Mouse (Mus musculus): Measurements from ENCODE around the gene Fgfr2. TPM values are rescaled to one million over a fixed set of nuclear protein-coding genes. Genes with fewer than 3 reads are reported as not detected.

The Fgfr2 gene
- polyA plus RNA-seq, 1 experiment: 0.17 TPM

- Histone ChIP-seq H3K79me2 (ENCODE audit: control insufficient read depth, insufficient read depth) (no peaks in the 10 kb centered on the region), H3K36me3 (ENCODE audit: control insufficient read depth, insufficient read depth) (no peaks in the 10 kb centered on the region), H3K4me3 (no peak overlapping the region), H3K27me3 (ENCODE audit: control insufficient read depth, insufficient read depth, insufficient read length) (peaks cover 42% of the 10 kb centered on the region), H3ac (ENCODE audit: control insufficient read depth, insufficient read length) (no peak overlapping the region), H3K4me2 (ENCODE audit: low read depth) (no peak overlapping the region)
- TF ChIP-seq TCF12 (IDR thresholded peaks at IDR 0.05; ENCODE audit: insufficient read depth, poor library complexity, severe bottlenecking) (no peak), E2F4 (IDR thresholded peaks at IDR 0.05; ENCODE audit: insufficient read depth) (no peak), CEBPB (IDR thresholded peaks at IDR 0.05; ENCODE audit: insufficient read depth, poor library complexity, severe bottlenecking) (no peak), POLR2AphosphoS2 (IDR thresholded peaks at IDR 0.05; ENCODE audit: insufficient read length, low read depth) (no peak), REST (IDR thresholded peaks at IDR 0.05; ENCODE audit: insufficient read depth, insufficient read length) (no peak), TCF3 (IDR thresholded peaks at IDR 0.05; ENCODE audit: insufficient read length, low read depth) (no peak), POLR2A (IDR thresholded peaks at IDR 0.05; ENCODE audit: insufficient read length, low read depth) (no peak), USF1 (IDR thresholded peaks at IDR 0.05; ENCODE audit: low read depth) (no peak), MYOG (IDR thresholded peaks at IDR 0.05; ENCODE audit: control insufficient read depth in 1 of 3, insufficient read depth in 1 of 3, insufficient read length in 2 of 3, low read depth in 2 of 3) (no peak), MAX (IDR thresholded peaks at IDR 0.05; ENCODE audit: low read depth) (no peak), MYOD1 (IDR thresholded peaks at IDR 0.05; ENCODE audit: control insufficient read depth in 1 of 3, insufficient read length in 2 of 3, low read depth in 2 of 3) (no peak), SRF (IDR thresholded peaks at IDR 0.05; ENCODE audit: control insufficient read depth, insufficient read length, low read depth) (no peak)
Measured at GRCm38 (mm10) chr7:131602106-131602505, 1521.0 kb downstream of the Fgfr2 start.

DNA sequence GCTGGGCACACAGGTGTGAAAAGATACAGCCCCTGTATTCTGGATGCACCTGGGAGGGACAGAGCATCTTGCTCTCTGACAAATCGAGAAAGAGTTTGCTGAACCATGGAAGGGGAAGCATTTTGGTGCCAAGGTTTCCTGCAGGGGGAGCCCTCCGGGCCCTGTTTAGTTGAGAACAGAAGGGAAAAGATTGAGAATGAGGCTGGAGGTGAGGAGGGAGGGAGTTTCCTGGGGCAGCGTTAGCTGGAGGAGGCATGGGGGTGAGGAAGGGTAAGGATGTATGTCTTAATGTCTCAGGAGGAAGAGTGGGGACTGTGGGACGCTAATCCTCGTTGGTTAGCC, 1524.7 kb downstream of the Fgfr2 start:
- Histone ChIP-seq H3K4me2 (ENCODE audit: low read depth) (no peak overlapping the region), H3K79me2 (ENCODE audit: control insufficient read depth, insufficient read depth) (no peaks in the 10 kb centered on the region), H3K36me3 (ENCODE audit: control insufficient read depth, insufficient read depth) (no peaks in the 10 kb centered on the region)

DNA sequence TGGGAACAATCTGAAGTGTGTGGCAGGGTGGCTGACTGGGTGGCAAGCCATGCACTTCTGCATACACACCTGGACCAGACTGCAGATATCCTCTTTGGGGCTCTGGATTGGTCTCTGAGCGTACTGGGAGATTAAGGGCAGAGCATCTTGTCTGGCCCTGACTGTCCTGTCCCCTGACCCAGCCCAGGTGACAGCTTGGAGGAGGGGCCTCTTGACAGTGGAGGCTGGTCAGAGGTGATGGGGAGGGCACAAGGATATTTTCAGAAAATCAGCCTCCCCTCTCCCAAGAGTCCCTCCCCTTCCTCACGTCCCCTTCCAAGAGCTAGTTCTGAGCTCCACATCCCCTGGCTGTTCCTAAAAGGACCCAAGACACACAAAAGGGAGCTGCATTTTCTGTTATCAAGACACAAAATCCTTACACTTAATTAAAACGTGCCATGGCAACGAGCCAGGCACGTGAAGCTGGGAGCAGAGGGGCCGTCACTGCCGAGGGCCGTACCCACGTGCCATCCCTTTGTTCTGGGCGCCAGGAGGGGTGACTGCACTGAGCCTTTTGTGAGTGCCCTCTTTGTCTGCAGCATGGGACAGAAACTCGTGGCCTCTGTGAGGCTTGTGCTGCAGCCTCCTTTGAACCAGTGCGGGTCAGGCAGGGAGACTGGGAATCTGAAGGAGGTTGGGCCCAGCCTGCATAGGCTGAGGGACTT, 1525.2 kb downstream of the Fgfr2 start:
- Histone ChIP-seq H3K4me2 (ENCODE audit: low read depth) (no peak overlapping the region), H3K36me3 (ENCODE audit: control insufficient read depth, insufficient read depth) (no peaks in the 10 kb centered on the region), H3K79me2 (ENCODE audit: control insufficient read depth, insufficient read depth) (no peaks in the 10 kb centered on the region), H3K4me3 (no peak overlapping the region), H3K27me3 (ENCODE audit: control insufficient read depth, insufficient read depth, insufficient read length) (peaks cover 34% of the 10 kb centered on the region), H3ac (ENCODE audit: control insufficient read depth, insufficient read length) (no peak overlapping the region)
- TF ChIP-seq POLR2A (IDR thresholded peaks at IDR 0.05; ENCODE audit: insufficient read length, low read depth) (no peak), E2F4 (IDR thresholded peaks at IDR 0.05; ENCODE audit: insufficient read depth) (no peak), POLR2AphosphoS2 (IDR thresholded peaks at IDR 0.05; ENCODE audit: insufficient read length, low read depth) (no peak), MYOD1 (IDR thresholded peaks at IDR 0.05; ENCODE audit: control insufficient read depth in 1 of 3, insufficient read length in 2 of 3, low read depth in 2 of 3) (no peak), CEBPB (IDR thresholded peaks at IDR 0.05; ENCODE audit: insufficient read depth, poor library complexity, severe bottlenecking) (no peak), USF1 (IDR thresholded peaks at IDR 0.05; ENCODE audit: low read depth) (no peak), SRF (IDR thresholded peaks at IDR 0.05; ENCODE audit: control insufficient read depth, insufficient read length, low read depth) (no peak), REST (IDR thresholded peaks at IDR 0.05; ENCODE audit: insufficient read depth, insufficient read length) (no peak)

More for the DNA sequence above, 1524.7 kb downstream of the Fgfr2 start:
- no peak overlapping the region for H3K4me3 ChIP-seq
- TF ChIP-seq TCF3 (IDR thresholded peaks at IDR 0.05; ENCODE audit: insufficient read length, low read depth) (no peak), REST (IDR thresholded peaks at IDR 0.05; ENCODE audit: insufficient read depth, insufficient read length) (no peak), POLR2A (IDR thresholded peaks at IDR 0.05; ENCODE audit: insufficient read length, low read depth) (no peak), MYOD1 (IDR thresholded peaks at IDR 0.05; ENCODE audit: control insufficient read depth in 1 of 3, insufficient read length in 2 of 3, low read depth in 2 of 3) (no peak), MAX (IDR thresholded peaks at IDR 0.05; ENCODE audit: low read depth) (no peak), TCF12 (IDR thresholded peaks at IDR 0.05; ENCODE audit: insufficient read depth, poor library complexity, severe bottlenecking) (no peak), SRF (IDR thresholded peaks at IDR 0.05; ENCODE audit: control insufficient read depth, insufficient read length, low read depth) (no peak), MYOG (IDR thresholded peaks at IDR 0.05; ENCODE audit: control insufficient read depth in 1 of 3, insufficient read depth in 1 of 3, insufficient read length in 2 of 3, low read depth in 2 of 3) (no peak), USF1 (IDR thresholded peaks at IDR 0.05; ENCODE audit: low read depth) (no peak), CEBPB (IDR thresholded peaks at IDR 0.05; ENCODE audit: insufficient read depth, poor library complexity, severe bottlenecking) (no peak), POLR2AphosphoS2 (IDR thresholded peaks at IDR 0.05; ENCODE audit: insufficient read length, low read depth) (no peak), E2F4 (IDR thresholded peaks at IDR 0.05; ENCODE audit: insufficient read depth) (no peak)
- no peak overlapping the region for H3ac ChIP-seq (ENCODE audit: control insufficient read depth, insufficient read length)
- H3K27me3 ChIP-seq (ENCODE audit: control insufficient read depth, insufficient read depth, insufficient read length): peaks cover 34% of the 10 kb centered on the region

GRCm38 (mm10) chr7:131585551-131585950, 1537.6 kb downstream of the Fgfr2 start:
- Histone ChIP-seq H3ac (ENCODE audit: control insufficient read depth, insufficient read length) (no peak overlapping the region), H3K79me2 (ENCODE audit: control insufficient read depth, insufficient read depth) (no peaks in the 10 kb centered on the region), H3K4me2 (ENCODE audit: low read depth) (no peak overlapping the region), H3K36me3 (ENCODE audit: control insufficient read depth, insufficient read depth) (no peaks in the 10 kb centered on the region), H3K27me3 (ENCODE audit: control insufficient read depth, insufficient read depth, insufficient read length) (peaks cover 3% of the 10 kb centered on the region), H3K4me3 (no peak overlapping the region)
- TF ChIP-seq MYOG (IDR thresholded peaks at IDR 0.05; ENCODE audit: control insufficient read depth in 1 of 3, insufficient read depth in 1 of 3, insufficient read length in 2 of 3, low read depth in 2 of 3) (no peak), SRF (IDR thresholded peaks at IDR 0.05; ENCODE audit: control insufficient read depth, insufficient read length, low read depth) (no peak), USF1 (IDR thresholded peaks at IDR 0.05; ENCODE audit: low read depth) (no peak)

GRCm38 (mm10) chr7:131582178-131582577, 1541.0 kb downstream of the Fgfr2 start:
- no peaks in the 10 kb centered on the region for H3K36me3 ChIP-seq (ENCODE audit: control insufficient read depth, insufficient read depth)
- H3ac ChIP-seq (ENCODE audit: control insufficient read depth, insufficient read length): no peak overlapping the region
- no peak for TF ChIP-seq E2F4 (IDR thresholded peaks at IDR 0.05; ENCODE audit: insufficient read depth)
- no peak for TF ChIP-seq SRF (IDR thresholded peaks at IDR 0.05; ENCODE audit: control insufficient read depth, insufficient read length, low read depth)
- TF ChIP-seq POLR2A (IDR thresholded peaks at IDR 0.05; ENCODE audit: insufficient read length, low read depth): no peak
- no peak for TF ChIP-seq TCF3 (IDR thresholded peaks at IDR 0.05; ENCODE audit: insufficient read length, low read depth)
- no peak for TF ChIP-seq MYOG (IDR thresholded peaks at IDR 0.05; ENCODE audit: control insufficient read depth in 1 of 3, insufficient read depth in 1 of 3, insufficient read length in 2 of 3, low read depth in 2 of 3)
- no peak for TF ChIP-seq CEBPB (IDR thresholded peaks at IDR 0.05; ENCODE audit: insufficient read depth, poor library complexity, severe bottlenecking)
- no peak for TF ChIP-seq USF1 (IDR thresholded peaks at IDR 0.05; ENCODE audit: low read depth)
- TF ChIP-seq POLR2AphosphoS2 (IDR thresholded peaks at IDR 0.05; ENCODE audit: insufficient read length, low read depth): no peak
- no peak for TF ChIP-seq REST (IDR thresholded peaks at IDR 0.05; ENCODE audit: insufficient read depth, insufficient read length)
- TF ChIP-seq MAX (IDR thresholded peaks at IDR 0.05; ENCODE audit: low read depth): no peak
- TF ChIP-seq MYOD1 (IDR thresholded peaks at IDR 0.05; ENCODE audit: control insufficient read depth in 1 of 3, insufficient read length in 2 of 3, low read depth in 2 of 3): no peak
- TF ChIP-seq TCF12 (IDR thresholded peaks at IDR 0.05; ENCODE audit: insufficient read depth, poor library complexity, severe bottlenecking): no peak
- no peak overlapping the region for H3K4me2 ChIP-seq (ENCODE audit: low read depth)
- H3K4me3 ChIP-seq: no peak overlapping the region
- no peaks in the 10 kb centered on the region for H3K79me2 ChIP-seq (ENCODE audit: control insufficient read depth, insufficient read depth)
- H3K27me3 ChIP-seq (ENCODE audit: control insufficient read depth, insufficient read depth, insufficient read length): no peaks in the 10 kb centered on the region
